Mouse (Mus musculus): ENCODE data around the gene Fstl1.

Gene Fstl1

GRCm38 (mm10) chr16:37776860-37777651 is at the start of gene Fstl1:
Gene Fstl1, plus strand, starts transcription at chr16:37776873.
- DNase-seq (ENCODE audit: inconsistent ontology term) = peak; percentile 90

GRCm38 (mm10) chr16:37728674-37729073 is 48.0 kb upstream of the Fstl1 start:
- peak; percentile 78 for DNase-seq (ENCODE audit: inconsistent ontology term)

GRCm38 (mm10) chr16:37729381-37730150 is 47.1 kb upstream of the Fstl1 start:
- peak; percentile 45 for DNase-seq (ENCODE audit: inconsistent ontology term)

- DNase-seq (ENCODE audit: inconsistent ontology term) = peak; percentile 3
Measured at GRCm38 (mm10) chr16:37730293-37730835, 46.3 kb upstream of the Fstl1 start.

GRCm38 (mm10) chr16:37731431-37731830 is 45.2 kb upstream of the Fstl1 start:
- DNase-seq (ENCODE audit: inconsistent ontology term) = no peak

- DNase-seq (ENCODE audit: inconsistent ontology term) = peak; percentile 36
Measured at GRCm38 (mm10) chr16:37732023-37732761, 44.5 kb upstream of the Fstl1 start.

- no peak for DNase-seq (ENCODE audit: inconsistent ontology term)
Measured at GRCm38 (mm10) chr16:37740076-37740475, 36.6 kb upstream of the Fstl1 start.

- no peak for DNase-seq (ENCODE audit: inconsistent ontology term)
Measured at GRCm38 (mm10) chr16:37742266-37742665, 34.4 kb upstream of the Fstl1 start.

GRCm38 (mm10) chr16:37752876-37753275 is 23.8 kb upstream of the Fstl1 start:
- no peak for DNase-seq (ENCODE audit: inconsistent ontology term)

- DNase-seq (ENCODE audit: inconsistent ontology term) = no peak
Measured at GRCm38 (mm10) chr16:37753809-37754208, 22.9 kb upstream of the Fstl1 start.

GRCm38 (mm10) chr16:37754483-37754882 is 22.2 kb upstream of the Fstl1 start:
- no peak for DNase-seq (ENCODE audit: inconsistent ontology term)

- no peak for DNase-seq (ENCODE audit: inconsistent ontology term)
Measured at GRCm38 (mm10) chr16:37757223-37757622, 19.4 kb upstream of the Fstl1 start.

GRCm38 (mm10) chr16:37763797-37764196 is 12.9 kb upstream of the Fstl1 start:
- no peak for DNase-seq (ENCODE audit: inconsistent ontology term)

- no peak for DNase-seq (ENCODE audit: inconsistent ontology term)
Measured at GRCm38 (mm10) chr16:37776166-37776859, 360 bp upstream of the Fstl1 start.

- DNase-seq (ENCODE audit: inconsistent ontology term) = peak; percentile 85
Measured at GRCm38 (mm10) chr16:37777796-37778475, 1.3 kb downstream of the Fstl1 start.

GRCm38 (mm10) chr16:37778529-37778928 is 1.9 kb downstream of the Fstl1 start:
- DNase-seq (ENCODE audit: inconsistent ontology term) = no peak

- no peak for DNase-seq (ENCODE audit: inconsistent ontology term)
Measured at GRCm38 (mm10) chr16:37779651-37780280, 3.1 kb downstream of the Fstl1 start.

GRCm38 (mm10) chr16:37780386-37780785 is 3.7 kb downstream of the Fstl1 start:
- DNase-seq (ENCODE audit: inconsistent ontology term) = no peak

- DNase-seq (ENCODE audit: inconsistent ontology term) = no peak
Measured at GRCm38 (mm10) chr16:37780911-37781310, 4.2 kb downstream of the Fstl1 start.

GRCm38 (mm10) chr16:37784526-37784925 is 7.9 kb downstream of the Fstl1 start:
- DNase-seq (ENCODE audit: inconsistent ontology term) = peak; percentile 56

Data from Muller cell, postnatal 12 days (primary cell).